Mouse (Mus musculus) embryonic facial prominence, embryonic 13.5 days (tissue): ENCODE data around the gene Iqgap2. TPM values are rescaled to one million over a fixed set of nuclear protein-coding genes. Genes with fewer than 3 reads are reported as not detected.

Experiments
- ATAC-seq: fragments of 200-750 bp; cut with Nextera tagmentation; 2 replicates; pipeline ENCODE4 v1.8.0; 2017; ENCODE audit warnings: low read depth; ENCODE audit not compliant: insufficient number of reproducible peaks, insufficient read depth, low FRiP score, low TSS enrichment
- H3K27ac ChIP-seq: fragments of 300-500 bp; sonication (generic); 2 replicates; pipeline ENCODE4 v1.5.1; 2015; ENCODE audit warnings: moderate library complexity, mild to moderate bottlenecking, inconsistent platforms
- H3K27me3 ChIP-seq: fragments of 300-500 bp; sonication (generic); 2 replicates; pipeline ENCODE4 v1.6.1; 2015; ENCODE audit warnings: mild to moderate bottlenecking, inconsistent platforms
- H3K36me3 ChIP-seq: fragments of 300-500 bp; sonication (generic); 2 replicates; pipeline ENCODE4 v1.6.1; 2015; ENCODE audit warnings: mild to moderate bottlenecking, inconsistent platforms
- H3K4me1 ChIP-seq: fragments of 300-500 bp; sonication (generic); 2 replicates; pipeline ENCODE4 v1.6.1; 2015; ENCODE audit warnings: inconsistent platforms
- H3K4me2 ChIP-seq: fragments of 300-500 bp; sonication (generic); 2 replicates; pipeline ENCODE4 v1.6.1; 2015; ENCODE audit warnings: moderate library complexity, mild to moderate bottlenecking, inconsistent platforms
- H3K4me3 ChIP-seq: fragments of 300-500 bp; sonication (generic); 2 replicates; pipeline ENCODE4 v1.5.1; 2015; ENCODE audit warnings: mild to moderate bottlenecking, inconsistent platforms
- H3K9ac ChIP-seq: fragments of 300-500 bp; sonication (generic); 2 replicates; pipeline ENCODE4 v1.6.1; 2015; ENCODE audit warnings: mild to moderate bottlenecking, inconsistent platforms
- H3K9me3 ChIP-seq: fragments of 300-500 bp; sonication (generic); 2 replicates; pipeline ENCODE4 v1.6.1; 2016; ENCODE audit warnings: inconsistent platforms
- WGBS: fragments of 180-500 bp; shearing (Covaris S2); methylation state at CpG from one replicate; pipeline ENCODE4 v1.1.7; 2015; ENCODE audit warnings: mixed read lengths; 5-methylcytosine and 5-hydroxymethylcytosine counted together
- polyA plus RNA-seq: library from polyadenylated mRNA; unstranded; fragments of >200 nt; fragmentation: Nextera tagmentation; extraction: Ambion mirVana; gene quantifications from 2 replicates; pipeline ENCODE4 v1.2.1, GENCODE M21; 2015

The Iqgap2 gene
- polyA plus RNA-seq, 1 experiment from 2014 or later, result 15.1 TPM

DNA sequence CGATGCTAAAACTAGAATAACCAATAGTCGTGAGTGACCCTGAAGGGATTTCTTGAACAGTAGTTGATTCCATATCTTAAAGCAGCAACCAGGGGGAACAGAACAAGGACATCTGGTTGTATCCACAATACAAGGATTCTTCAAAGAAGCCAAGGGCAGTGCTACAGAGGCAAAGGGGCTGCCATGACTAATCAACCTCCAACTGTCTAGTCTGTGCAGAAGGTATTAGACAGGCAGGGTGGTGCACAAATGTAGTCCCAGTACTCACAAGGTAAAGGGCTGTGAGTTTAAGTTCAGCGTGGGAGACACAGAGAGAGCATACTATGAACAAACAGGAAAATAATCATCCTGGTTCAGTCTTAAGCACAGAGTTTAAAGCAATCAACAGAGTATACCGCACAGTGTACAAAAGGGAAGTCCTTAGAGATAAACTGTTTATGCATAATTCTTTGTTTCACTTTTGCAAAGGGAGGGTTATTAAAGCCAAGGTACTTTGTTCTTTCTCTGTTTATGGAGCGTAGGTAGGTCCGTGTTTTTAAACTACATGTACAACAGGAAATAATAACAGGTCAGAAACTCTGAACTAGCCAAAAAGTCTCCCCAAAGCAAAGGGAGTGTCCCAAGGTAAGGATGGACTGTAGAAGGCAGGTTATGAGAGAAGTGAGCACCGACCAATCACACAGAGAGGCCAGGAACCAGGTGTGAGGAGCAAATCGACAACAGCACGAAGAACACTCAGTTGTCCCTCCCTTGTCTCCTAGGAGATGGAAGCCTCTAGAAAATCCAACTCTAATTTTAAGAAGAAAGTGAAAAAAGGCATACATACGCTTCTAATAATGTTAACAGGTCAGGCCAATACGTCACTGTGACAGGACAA lies 149.7 kb downstream of the Iqgap2 start:
- H3K27me3 ChIP-seq, result no peaks in the 10 kb centered on the region
- no peak overlapping the region for H3K4me2 ChIP-seq
- H3K36me3 ChIP-seq, result no peaks in the 10 kb centered on the region
- no peak overlapping the region for H3K9ac ChIP-seq
- no peak overlapping the region for H3K27ac ChIP-seq
- WGBS, result 87% methylated on average over 11 of the region's 11 CpGs
- no peaks in the 10 kb centered on the region for H3K9me3 ChIP-seq
- H3K4me1 ChIP-seq, result peaks cover 54% of the 10 kb centered on the region
- H3K4me3 ChIP-seq, result no peak overlapping the region
- ATAC-seq, result no peak

GRCm38 (mm10) chr13:95739651-95740050 lies 152.1 kb downstream of the Iqgap2 start:
- no peak for ATAC-seq
- Histone ChIP-seq H3K4me3 (no peak overlapping the region), H3K27ac (no peak overlapping the region), H3K9me3 (no peaks in the 10 kb centered on the region), H3K36me3 (no peaks in the 10 kb centered on the region), H3K4me1 (peaks cover 38% of the 10 kb centered on the region), H3K4me2 (no peak overlapping the region), H3K27me3 (no peaks in the 10 kb centered on the region), H3K9ac (no peak overlapping the region)
- 66% methylated on average over 5 of the region's 5 CpGs for WGBS

DNA sequence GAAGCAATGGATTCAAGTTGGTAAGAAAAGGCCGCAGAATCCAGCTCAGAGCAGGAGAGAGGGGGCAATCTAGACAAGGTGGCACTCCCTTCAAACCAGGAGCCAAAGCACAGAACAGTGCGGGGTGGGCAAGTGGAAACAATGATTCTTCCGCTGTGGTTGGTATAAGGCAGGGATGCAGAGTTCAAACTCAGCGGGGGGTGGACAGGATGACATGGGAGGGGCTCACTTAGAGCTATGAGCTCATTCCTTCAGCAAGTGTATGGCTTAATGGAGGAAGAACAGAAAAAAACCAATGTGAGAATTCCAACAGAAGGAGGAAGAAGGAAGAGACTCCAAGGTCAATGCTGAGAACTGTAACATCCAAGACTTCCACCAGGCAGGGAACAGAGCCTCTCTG lies 161.2 kb downstream of the Iqgap2 start:
- 93% methylated on average over 4 of the region's 4 CpGs for whole genome bisulfite sequencing
- peaks cover 7% of the 10 kb centered on the region; the same call in 1 of the 2 replicates for H3K36me3 ChIP-seq
- no peaks in the 10 kb centered on the region for H3K4me1 ChIP-seq
- H3K4me2 ChIP-seq, result no peak overlapping the region
- no peak overlapping the region for H3K27ac ChIP-seq
- H3K27me3 ChIP-seq, result no peaks in the 10 kb centered on the region
- H3K9ac ChIP-seq, result no peak overlapping the region
- ATAC-seq, result no peak
- H3K4me3 ChIP-seq, result no peak overlapping the region
- H3K9me3 ChIP-seq, result no peaks in the 10 kb centered on the region

DNA sequence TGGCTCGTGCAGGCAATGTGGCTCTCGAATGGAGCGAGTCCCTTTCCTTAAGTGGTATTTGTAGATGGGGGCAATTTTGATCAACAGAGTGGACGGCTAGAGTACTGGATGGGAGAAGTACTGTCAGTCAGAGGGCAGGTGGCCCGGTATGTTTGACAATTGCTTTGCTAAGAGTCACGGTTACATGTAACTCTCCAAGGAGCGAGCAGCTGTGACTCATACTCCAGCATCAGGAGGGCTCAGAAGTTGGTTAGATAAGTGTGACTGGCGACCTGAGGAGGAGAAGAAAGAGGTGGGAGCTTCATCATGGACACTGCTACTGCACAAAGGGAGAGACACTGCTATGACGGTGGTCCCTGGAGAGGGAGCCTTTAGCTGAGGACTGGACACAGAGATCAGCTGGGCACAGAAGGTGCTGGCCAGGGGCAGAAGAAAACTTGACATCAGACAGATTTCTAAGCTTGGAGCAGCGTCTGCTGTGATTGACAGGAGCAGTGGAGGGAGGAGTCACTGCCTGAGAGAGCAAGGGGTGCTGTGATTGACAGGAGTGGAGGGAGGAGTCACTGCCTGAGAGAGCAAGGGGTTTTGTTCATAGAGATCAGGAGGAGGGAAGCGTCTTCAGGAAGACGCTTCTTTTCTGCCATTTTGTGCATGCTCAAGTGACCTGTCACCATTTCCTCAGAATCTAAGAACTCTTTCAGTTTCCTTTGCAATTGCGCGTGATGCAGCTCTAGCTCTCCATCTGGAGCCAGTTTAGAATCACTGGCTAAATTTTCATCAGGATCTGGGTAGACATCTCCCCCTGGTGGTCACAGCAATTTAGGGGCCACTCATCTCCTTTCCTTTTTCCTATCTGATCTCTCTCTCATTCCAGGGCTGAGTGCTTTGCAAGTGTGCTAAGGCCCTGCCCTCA lies 172.1 kb downstream of the Iqgap2 start:
- peaks cover 11% of the 10 kb centered on the region; the same call in 1 of the 2 replicates for H3K36me3 ChIP-seq
- peak overlapping the region; percentile 27; the same call in 1 of the 2 replicates for H3K4me3 ChIP-seq
- peak overlapping the region; percentile 40; the same call in 1 of the 2 replicates for H3K9ac ChIP-seq
- WGBS, result 58% methylated on average over 14 of the region's 14 CpGs
- H3K27ac ChIP-seq, result no peak overlapping the region
- 0 out of 2 replicates have a peak, but pooled peaks have one; percentile 48 for ATAC-seq
- H3K27me3 ChIP-seq, result no peaks in the 10 kb centered on the region
- no peaks in the 10 kb centered on the region for H3K9me3 ChIP-seq
- peak overlapping the region; percentile 48 for H3K4me2 ChIP-seq
- peaks cover 6% of the 10 kb centered on the region; the same call in 1 of the 2 replicates for H3K4me1 ChIP-seq

DNA sequence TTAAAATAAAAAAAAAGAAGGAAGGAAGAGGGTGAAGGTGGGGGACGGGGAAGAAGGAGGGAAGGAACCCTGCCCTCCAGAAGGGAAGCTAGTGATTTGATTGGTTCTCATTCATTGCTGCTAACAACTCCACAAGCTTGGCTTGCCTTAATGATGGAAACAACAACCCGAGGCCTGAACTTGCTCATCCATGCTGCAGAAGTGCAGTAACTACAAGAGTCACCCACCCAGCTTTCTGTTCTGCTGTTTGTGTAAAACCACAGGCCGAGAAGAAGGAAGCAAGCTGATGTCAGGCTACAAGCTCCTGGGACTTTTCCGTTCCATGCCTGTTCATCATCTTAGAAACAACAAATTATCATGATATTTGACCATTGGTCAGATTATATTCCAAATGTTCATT lies 176.4 kb downstream of the Iqgap2 start:
- no peak overlapping the region for H3K4me2 ChIP-seq
- peaks cover 6% of the 10 kb centered on the region; the same call in 1 of the 2 replicates for H3K4me1 ChIP-seq
- 0 out of 2 replicates have a peak, but pooled peaks cover 9% of the 10 kb centered on the region for H3K36me3 ChIP-seq
- H3K9me3 ChIP-seq, result no peaks in the 10 kb centered on the region
- no peak overlapping the region for H3K4me3 ChIP-seq
- H3K27ac ChIP-seq, result no peak overlapping the region
- no peaks in the 10 kb centered on the region for H3K27me3 ChIP-seq
- WGBS, result 80% methylated on average over 4 of the region's 4 CpGs
- ATAC-seq, result no peak
- no peak overlapping the region for H3K9ac ChIP-seq

DNA sequence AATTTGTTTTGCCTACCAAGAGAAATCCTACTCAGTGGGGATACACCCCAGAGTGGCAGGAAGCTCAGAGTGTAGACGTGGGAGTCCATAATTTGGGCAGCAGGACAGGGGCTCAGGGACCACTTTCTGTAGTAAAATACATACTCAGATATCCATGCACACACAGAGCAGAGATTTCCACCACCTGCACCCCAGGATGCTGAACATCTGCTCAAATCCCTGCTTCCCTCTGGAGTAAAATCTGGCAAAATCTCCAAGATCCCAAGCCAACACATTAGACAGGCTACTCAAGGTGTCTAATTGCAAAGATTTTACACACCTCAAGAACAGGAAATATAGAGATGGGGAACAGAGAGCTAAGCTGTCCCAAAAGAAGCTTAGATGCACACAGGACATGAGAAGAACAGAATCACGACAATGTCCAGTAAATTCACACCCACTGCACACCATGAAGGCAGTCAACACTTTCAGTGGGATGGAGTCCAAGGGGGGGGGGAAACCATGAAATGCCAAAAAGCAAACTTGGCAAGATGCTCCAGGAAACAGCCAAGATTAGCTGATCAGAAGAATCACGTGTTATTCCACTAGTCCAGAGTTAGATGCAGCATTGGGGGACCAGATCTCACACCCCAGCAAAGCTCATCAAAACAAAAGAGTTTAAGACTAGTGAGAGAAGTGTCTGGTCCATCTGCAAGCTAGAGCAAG lies 177.3 kb downstream of the Iqgap2 start:
- no peak overlapping the region for H3K4me2 ChIP-seq
- no peaks in the 10 kb centered on the region for H3K27me3 ChIP-seq
- H3K27ac ChIP-seq, result no peak overlapping the region
- no peak overlapping the region for H3K9ac ChIP-seq
- 0 out of 2 replicates have a peak, but pooled peaks cover 9% of the 10 kb centered on the region for H3K36me3 ChIP-seq
- H3K4me1 ChIP-seq, result 0 out of 2 replicates have a peak, but pooled peaks cover 1% of the 10 kb centered on the region
- WGBS, result 78% methylated on average over 3 of the region's 3 CpGs
- no peak overlapping the region for H3K4me3 ChIP-seq
- no peak for ATAC-seq
- no peaks in the 10 kb centered on the region for H3K9me3 ChIP-seq

DNA sequence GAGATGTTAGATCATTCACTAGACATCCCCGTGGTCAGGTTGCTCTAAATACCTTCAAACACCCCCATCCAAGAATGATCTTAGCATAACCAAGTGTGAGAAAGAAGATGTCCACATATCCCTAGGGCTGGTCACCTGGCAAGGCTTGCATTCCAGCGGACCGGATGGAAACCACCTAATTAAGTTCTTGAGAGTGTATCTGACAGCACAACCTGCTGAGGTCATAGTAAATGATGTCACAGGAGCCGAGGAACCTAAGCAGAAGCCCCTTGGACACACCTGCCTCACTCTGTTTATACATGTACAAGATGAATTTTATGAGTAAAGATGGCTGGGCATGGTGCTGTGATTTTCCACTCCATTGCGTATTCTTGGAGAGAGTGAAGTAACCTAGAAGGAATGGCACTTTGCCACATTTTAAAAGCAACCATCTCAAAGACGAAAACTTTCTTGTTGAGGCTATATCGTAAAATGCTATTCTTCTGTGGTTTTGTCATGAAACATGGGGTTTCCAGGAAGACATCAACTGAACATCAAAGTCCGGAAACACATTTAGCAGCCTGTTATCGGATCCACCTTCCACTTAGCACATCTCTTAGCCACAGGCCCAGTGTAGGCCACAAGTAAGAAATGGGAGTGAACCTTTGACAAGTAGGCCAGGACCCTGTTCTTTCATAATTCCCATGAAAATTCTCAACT lies 179.0 kb downstream of the Iqgap2 start:
- H3K4me1 ChIP-seq, result no peaks in the 10 kb centered on the region
- no peaks in the 10 kb centered on the region for H3K27me3 ChIP-seq
- H3K4me2 ChIP-seq, result no peak overlapping the region
- no peak for ATAC-seq
- no peak overlapping the region for H3K27ac ChIP-seq
- 90% methylated on average over 9 of the region's 9 CpGs for WGBS
- 0 out of 2 replicates have a peak, but pooled peaks cover 12% of the 10 kb centered on the region for H3K36me3 ChIP-seq
- no peaks in the 10 kb centered on the region for H3K9me3 ChIP-seq
- H3K4me3 ChIP-seq, result no peak overlapping the region
- no peak overlapping the region for H3K9ac ChIP-seq

DNA sequence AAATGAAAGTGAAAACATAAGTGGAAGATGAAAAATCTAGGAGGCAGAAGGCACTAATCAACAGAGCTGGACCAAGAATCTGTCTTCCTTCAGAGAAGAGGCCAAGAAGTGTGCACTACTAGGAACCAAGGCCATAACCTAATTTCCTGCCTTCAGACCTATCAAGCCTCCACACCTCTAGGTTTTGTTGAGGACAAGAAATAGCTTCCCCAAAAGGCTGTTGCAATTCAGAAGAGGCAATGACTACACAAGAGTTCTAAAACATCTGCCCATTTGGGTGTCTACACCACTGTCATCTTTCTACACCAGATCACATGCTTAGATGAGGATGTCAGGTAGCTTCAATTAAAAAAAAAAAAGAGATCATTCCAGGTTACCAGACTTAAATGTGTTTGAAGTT lies 179.7 kb downstream of the Iqgap2 start:
- H3K4me3 ChIP-seq, result no peak overlapping the region
- H3K9ac ChIP-seq, result no peak overlapping the region
- no peaks in the 10 kb centered on the region for H3K4me1 ChIP-seq
- H3K27ac ChIP-seq, result no peak overlapping the region
- no peak for ATAC-seq
- no peak overlapping the region for H3K4me2 ChIP-seq
- no peaks in the 10 kb centered on the region for H3K9me3 ChIP-seq
- H3K36me3 ChIP-seq, result 0 out of 2 replicates have a peak, but pooled peaks cover 13% of the 10 kb centered on the region
- H3K27me3 ChIP-seq, result no peaks in the 10 kb centered on the region

DNA sequence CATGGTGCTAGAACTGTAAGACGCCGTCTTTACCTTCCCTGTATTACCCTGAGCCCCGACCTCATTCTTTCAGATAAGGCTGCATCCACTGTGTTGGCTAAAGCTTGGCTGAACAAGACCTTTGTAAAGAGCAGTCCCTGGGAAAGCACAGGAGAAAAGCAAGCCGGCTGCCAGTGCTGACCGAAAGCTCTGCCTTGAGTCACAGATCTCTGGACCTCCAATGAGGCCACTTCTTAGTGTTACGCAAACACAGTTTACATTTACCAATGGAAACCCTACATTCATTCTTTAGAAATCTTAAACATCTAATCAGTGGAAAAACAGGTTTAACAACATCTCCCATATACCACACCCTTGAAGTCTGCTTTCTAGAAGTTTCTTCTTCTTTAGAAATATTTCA lies 186.1 kb downstream of the Iqgap2 start:
- H3K27ac ChIP-seq, result no peak overlapping the region
- peaks cover 7% of the 10 kb centered on the region; the same call in 1 of the 2 replicates for H3K36me3 ChIP-seq
- H3K9me3 ChIP-seq, result no peaks in the 10 kb centered on the region
- 89% methylated on average over 6 of the region's 6 CpGs for WGBS
- no peak overlapping the region for H3K4me3 ChIP-seq
- no peak for ATAC-seq
- no peak overlapping the region for H3K4me2 ChIP-seq
- H3K27me3 ChIP-seq, result no peaks in the 10 kb centered on the region
- no peak overlapping the region for H3K9ac ChIP-seq
- H3K4me1 ChIP-seq, result 0 out of 2 replicates have a peak, but pooled peaks cover 6% of the 10 kb centered on the region

- WGBS, result 39% methylated on average over 5 of the region's 5 CpGs
- Histone ChIP-seq H3K4me1 (0 out of 2 replicates have a peak, but pooled peaks cover 10% of the 10 kb centered on the region), H3K36me3 (peaks cover 7% of the 10 kb centered on the region; the same call in 1 of the 2 replicates), H3K4me2 (no peak overlapping the region), H3K9me3 (no peaks in the 10 kb centered on the region), H3K9ac (no peak overlapping the region), H3K27ac (no peak overlapping the region), H3K4me3 (no peak overlapping the region), H3K27me3 (no peaks in the 10 kb centered on the region)
- ATAC-seq, result no peak
Observed at GRCm38 (mm10) chr13:95703376-95703775, 188.3 kb downstream of the Iqgap2 start.
